ENCODE assay signal across 16 mouse cellular contexts in genomic region chr3:7298511-7298910, GRCm38 (mm10).
"Had no signal": no experiment of that assay in that cellular context is flagged by ENCODE, and none has a peak within 500 bp of the region (broad histone marks: within the 10 kb centered on the region; RNA-seq: fewer than 3 reads in every experiment).

No protein-coding gene starts in this region.

- H3K4me3 ChIP-seq: liver, embryonic 13.5 days; lung, embryonic 15.5 days; megakaryocyte, embryonic 14.5 days; midbrain, embryonic 13.5 days; stomach, embryonic 15.5 days had no signal

- H3K4me1 ChIP-seq: liver, embryonic 13.5 days; lung, embryonic 15.5 days; megakaryocyte, embryonic 14.5 days; midbrain, embryonic 13.5 days; stomach, embryonic 15.5 days had no signal

- DNase-seq: kidney, adult 8-10 months; kidney, postnatal 36 days; left cerebral cortex, postnatal 4 days; liver; liver, embryonic 13.5 days; liver, postnatal 0 days; lung, postnatal 14 days; right cerebral cortex, postnatal 14 days; thymus, adult 2 months; thymus, postnatal 36 days had no signal

- H3K9ac ChIP-seq: liver, embryonic 13.5 days; liver, postnatal 0 days; lung, embryonic 15.5 days; midbrain, embryonic 13.5 days; stomach, embryonic 15.5 days had no signal

- ATAC-seq: liver, postnatal 0 days; midbrain, embryonic 13.5 days had no signal

- H3K36me3 ChIP-seq: liver, embryonic 13.5 days; lung, embryonic 15.5 days; midbrain, embryonic 13.5 days; stomach, embryonic 15.5 days had no signal

- H3K27ac ChIP-seq: kidney, postnatal 0 days; liver, embryonic 13.5 days; lung, embryonic 15.5 days; macrophage; midbrain, embryonic 13.5 days; stomach, embryonic 15.5 days had no signal

- H3K27me3 ChIP-seq: liver, embryonic 13.5 days; lung, embryonic 15.5 days; megakaryocyte, embryonic 14.5 days; midbrain, embryonic 13.5 days; stomach, embryonic 15.5 days had no signal

- H3K9me3 ChIP-seq: liver, embryonic 13.5 days; lung, embryonic 15.5 days; megakaryocyte, embryonic 14.5 days; midbrain, embryonic 13.5 days; stomach, embryonic 15.5 days had no signal

- H3K4me2 ChIP-seq: liver, embryonic 13.5 days; lung, embryonic 15.5 days; midbrain, embryonic 13.5 days; stomach, embryonic 15.5 days had no signal
